Mouse (Mus musculus) left cerebral cortex, postnatal 25 days (tissue): ENCODE results near the gene Vac14. TPM values are rescaled to one million over a fixed set of nuclear protein-coding genes. Genes with fewer than 3 reads are reported as not detected.

Source experiments
- DNase-seq, 2 experiments: peaks; one replicate each; pipeline ENCODE4 v3.0.0; 2022; ENCODE audit warnings: low spot score in 2 of 2, mixed read lengths in 1 of 2
- intact Hi-C: fragments of 180-260 bp; cut with DNase I; formaldehyde crosslinking; loops from one replicate; pipeline ENCODE4 v1.15.1; 2025
- total RNA-seq, 2 experiments: library from RNA; stranded (reverse); gene quantifications; 2 replicates each; pipeline ENCODE4 v1.2.3; 2021

Gene Vac14
- total RNA-seq, 2 experiments from 2014 or later = 21.0 to 23.4 TPM

DNA sequence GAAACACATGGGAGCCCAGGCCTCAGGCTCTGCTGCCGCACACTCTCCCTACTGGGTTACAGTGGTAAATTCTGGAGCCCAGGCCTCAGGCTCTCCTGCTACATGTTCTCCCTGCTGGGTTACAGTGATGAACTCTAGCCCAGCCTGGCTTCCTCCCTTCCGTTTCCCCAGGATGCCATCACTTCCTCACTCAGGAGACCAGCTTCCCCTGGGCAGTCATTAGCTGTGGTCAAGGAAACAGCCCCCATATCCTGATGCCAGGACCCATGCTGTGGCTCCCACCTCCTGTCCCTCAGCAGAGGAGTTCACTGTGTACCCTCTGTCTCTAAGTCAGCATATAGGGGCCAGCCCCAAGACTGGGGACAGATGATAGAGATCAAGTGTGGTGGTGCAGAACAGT is 53.7 kb downstream of the Vac14 start:
- intact Hi-C loops = no loop called here
- no peak for DNase-seq

DNA sequence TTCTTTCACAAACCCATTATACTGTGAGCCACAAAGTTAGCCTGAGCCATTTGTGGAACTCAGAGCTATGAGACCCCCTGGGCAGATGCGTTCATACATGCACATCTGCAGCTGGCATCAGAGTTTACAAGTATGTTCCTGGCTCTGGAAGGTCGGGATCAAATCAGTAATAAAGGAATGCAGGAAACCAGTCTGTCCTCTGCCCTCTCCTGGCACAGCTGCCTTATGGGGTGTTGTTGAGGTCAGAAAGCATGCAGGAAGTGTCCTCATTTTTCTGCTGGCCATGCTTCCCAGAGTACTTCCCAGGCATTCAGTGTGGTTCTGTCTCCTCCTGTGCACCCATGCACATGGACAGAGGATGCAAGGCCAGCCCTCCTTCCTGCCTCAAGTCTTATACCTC is 54.8 kb downstream of the Vac14 start:
- intact Hi-C loops = no loop called here
- no peak for DNase-seq

DNA sequence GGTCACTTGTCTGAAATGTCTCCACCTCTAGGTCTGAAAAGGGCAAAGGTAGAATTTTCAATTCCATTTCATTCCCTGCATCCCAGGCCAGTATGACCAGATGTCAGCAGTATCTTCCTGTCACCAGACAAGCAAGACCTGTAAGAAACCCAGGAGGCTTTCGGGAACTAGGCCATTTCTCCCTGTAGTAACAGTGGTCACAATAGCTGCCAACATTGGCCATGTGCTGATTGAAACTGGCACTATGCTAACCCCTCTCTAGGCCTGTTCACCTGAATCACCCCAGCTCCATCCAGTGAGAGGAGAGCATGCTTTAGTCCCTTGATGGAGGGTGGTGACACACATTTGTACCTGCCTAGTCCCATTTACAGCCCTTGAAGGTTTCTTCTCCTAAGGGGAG is 56.2 kb downstream of the Vac14 start:
- DNase-seq = no peak
- intact Hi-C loops = no loop called here

DNA sequence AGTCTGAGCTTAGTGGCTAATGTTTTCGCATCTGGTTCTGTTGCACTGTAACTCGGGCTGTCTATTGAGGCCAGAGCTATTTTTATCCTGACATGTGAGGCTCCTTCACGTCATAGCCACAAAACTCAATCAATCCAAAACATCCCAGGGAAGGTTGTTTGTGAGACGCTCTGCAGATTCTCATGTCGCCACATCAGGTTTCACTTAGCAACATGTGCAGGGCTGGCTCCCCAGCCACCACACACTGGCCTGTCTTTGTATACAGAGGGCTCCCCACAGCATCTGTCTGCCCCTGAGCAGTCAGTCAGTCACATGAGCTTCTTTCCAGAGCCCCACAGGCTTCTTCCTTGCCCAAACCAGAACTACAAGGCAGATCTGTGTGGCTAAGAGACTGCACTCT is 58.3 kb downstream of the Vac14 start:
- DNase-seq = no peak
- intact Hi-C loops = no loop called here

DNA sequence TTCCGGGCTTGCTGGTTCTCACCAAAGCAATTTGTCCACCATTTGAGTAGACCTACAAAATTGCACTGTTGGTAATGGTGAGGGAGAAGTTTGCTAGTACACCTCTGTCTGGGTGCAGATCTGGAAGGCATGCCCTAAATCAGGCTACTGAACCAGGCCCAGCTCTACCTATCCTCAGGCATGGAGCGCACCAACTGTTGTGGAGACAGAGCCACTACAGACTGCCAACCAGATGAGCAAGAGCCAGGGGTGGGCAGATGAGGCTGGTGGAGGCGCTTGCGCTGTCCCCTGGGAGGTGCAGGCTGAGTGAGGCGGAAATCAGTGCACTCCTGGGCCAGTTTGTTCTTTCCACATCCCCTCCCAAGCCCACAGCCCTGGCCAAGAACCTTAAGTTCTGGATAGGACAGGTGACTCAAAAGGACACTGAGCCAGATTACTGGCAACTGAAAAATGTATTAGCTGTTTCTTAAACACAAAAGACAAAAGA is 58.8 kb downstream of the Vac14 start:
- intact Hi-C loops = no loop called here
- DNase-seq = no peak

DNA sequence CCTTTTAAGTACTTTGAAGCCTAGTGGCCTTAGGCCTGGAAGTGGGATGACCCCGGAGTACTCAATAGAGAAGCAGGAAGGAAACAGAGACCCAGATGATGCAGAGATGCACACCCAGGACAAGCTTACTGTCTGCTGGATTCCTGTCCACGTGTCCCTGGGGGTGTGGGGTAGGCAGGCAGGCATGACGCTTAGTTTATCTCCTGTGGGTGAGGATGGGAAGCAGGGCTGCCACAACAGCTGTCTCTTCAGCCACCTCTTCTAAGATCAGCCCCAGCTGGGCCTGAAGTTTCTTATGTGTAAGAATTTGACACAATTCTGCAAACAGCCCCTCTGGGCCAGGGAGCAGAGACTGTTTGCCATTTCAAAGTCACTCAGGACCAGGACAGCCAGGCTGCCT is 60.6 kb downstream of the Vac14 start:
- DNase-seq = peak in 1 of 2 experiments; percentile 74
- intact Hi-C loops = no loop called here

DNA sequence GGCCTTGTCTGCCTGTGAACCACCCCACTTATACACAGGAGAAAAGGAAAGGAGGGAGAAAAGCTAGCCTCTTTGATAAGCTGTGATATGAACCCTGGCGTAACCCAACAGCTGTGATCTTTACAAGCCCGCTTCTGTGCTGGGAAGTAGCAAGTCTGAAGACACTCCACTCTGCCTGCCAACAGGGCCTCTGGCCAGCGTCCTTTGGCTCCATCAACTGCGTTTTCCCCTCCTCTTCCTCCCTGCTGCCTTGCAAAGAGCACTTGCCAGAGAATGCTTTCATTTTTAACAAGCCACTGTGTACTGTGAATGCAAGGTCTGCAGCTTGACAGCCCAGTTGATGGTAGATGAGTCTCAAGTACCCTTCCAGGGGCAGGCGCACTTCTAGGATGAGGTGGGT is 69.3 kb downstream of the Vac14 start:
- peak in 1 of 2 experiments; percentile 73 for DNase-seq
- intact Hi-C loops = no loop called here

DNA sequence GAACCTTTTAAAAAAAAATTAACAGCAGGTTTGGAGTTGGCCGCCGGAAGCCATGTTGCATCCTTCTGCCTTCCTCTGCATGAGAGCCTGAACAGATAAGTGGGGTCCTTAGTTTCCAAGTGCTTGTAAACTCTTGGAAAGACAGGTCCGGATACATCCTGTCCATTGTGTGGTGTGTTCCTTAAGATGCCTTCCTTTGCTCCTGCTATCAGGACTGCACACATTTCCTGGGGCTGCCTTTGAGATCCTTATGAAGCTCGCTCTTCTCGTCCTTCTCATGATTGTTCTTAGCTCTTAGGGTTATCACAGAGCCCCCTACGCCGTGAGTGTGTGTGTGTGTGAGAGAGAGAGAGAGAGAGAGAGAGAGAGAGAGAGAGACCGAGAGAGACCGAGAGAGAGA is 71.6 kb downstream of the Vac14 start:
- no peak for DNase-seq
- intact Hi-C loops = no loop called here

DNA sequence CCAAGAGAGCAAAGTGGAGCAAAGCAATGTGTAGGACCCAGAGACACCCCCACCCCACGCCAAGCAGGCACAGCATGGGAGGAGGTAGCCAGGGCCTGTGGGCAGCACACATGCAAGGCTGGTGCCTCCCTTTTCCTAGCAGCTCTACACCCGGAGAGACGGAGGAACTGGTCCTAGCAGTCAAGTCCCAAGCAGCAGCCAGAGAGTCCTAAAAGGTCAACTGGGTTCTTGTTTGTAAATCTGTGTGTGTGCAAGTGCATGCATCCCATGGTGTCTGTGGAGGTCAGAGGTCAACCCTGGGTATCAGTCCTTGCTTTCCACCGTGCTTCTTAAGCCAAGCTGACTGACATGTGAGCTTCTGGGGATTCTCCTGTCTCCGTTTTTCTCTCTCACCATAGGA is 75.8 kb downstream of the Vac14 start:
- DNase-seq = no peak
- intact Hi-C loops = no loop called here

DNA sequence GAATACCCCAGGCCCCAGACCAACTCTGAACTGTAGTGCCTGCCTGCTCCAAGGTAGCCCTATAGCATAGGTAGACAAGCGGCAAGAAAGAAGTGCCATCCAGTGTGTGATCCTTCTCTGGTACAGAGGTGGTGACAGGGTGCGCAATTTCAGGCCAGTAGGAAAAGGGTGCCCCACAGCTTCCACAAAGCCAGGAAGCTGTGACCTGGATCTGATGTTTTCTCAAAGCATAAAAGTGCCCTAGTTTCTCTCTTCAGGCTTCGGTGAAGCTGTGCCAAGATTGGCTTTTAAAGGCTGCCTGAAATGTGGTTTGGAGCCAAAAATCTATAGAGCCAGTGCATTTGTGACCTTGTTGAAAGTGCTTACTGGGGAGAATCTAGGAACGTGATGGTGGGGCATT is 76.4 kb downstream of the Vac14 start:
- DNase-seq = peak in 1 of 2 experiments; percentile 39
- intact Hi-C loops = no loop called here

DNA sequence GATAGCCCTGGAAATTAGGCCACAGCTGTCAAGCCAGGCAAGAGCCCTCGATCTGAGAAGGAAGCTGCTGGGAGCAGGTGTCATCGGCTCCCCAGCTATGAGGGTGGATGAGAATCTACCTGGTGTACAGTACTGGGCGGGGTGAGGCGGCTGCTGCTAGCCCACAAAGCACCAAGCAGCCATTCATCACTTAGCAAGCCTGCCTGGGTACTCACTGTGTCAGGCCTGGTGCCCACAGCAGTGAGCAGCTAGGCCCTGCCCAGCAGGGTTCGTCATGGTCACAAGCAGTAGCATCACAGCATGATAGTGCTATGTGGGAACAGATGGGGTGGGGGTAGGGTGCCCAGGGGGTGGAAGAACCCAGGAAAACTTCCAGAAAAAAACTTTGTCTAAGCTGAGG is 77.0 kb downstream of the Vac14 start:
- intact Hi-C loops = no loop called here

DNA sequence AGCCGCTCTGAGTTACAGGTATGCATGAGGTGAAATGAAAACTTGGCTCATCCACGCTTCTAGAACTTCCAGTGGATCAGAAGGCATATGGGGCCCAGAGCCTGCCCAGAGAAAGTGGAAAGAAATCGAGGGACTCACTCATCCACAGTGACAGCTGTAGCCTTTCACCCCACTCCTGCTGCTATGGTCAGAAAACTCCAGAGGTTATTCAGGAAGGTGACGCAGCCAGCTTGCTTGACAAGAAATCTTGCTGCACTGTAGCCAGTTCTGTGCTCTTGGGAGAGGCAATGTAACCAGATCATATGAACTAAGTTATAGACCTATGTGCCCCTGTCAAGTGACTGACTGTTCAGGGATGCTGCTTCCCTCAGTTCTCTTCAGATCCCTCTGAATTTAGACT is 77.7 kb downstream of the Vac14 start:
- intact Hi-C loops = no loop called here
- no peak for DNase-seq

More for the DNA sequence above, 77.0 kb downstream of the Vac14 start:
- DNase-seq = peak in 1 of 2 experiments; percentile 65

DNA sequence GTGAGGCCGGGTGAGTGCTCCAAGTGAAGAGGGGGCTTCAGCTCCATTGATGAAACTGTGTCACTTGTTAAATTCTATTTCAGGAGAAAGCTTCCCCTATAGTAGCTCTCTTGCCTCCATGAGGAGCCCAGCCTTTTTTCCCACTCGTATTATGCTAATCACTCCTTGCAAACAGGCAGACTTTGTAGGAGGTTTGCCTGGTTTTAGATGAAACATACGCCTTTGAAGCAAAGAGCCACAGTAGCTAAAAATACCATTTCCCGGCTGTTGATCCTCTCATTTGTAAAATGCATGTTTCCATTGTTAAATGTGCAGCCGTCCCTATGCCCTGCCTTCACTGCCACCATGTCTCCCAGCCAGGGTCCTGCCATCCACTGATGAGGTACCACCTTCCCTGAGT is 79.2 kb downstream of the Vac14 start:
- intact Hi-C loops = no loop called here
- DNase-seq = peak in 1 of 2 experiments; percentile 89

DNA sequence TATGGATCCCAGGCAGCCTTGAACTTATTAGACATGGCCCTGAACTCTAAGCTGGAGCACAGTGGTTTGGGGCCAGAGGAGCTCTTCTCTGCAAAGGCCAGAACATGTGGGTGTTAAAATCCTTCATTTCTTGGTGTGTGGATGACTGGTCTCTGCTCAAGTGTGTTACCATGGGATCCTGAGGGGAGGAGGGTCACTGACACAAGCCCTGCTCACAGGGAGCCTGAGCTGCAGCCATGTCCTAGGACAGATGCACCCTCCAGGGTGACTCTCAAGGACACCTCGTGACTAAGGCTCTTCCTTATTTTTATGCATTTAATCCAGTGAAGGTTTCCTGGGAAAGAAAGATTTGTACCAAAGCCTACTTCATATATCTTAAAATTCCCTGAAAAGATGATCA is 79.7 kb downstream of the Vac14 start:
- DNase-seq = no peak
- intact Hi-C loops = no loop called here

DNA sequence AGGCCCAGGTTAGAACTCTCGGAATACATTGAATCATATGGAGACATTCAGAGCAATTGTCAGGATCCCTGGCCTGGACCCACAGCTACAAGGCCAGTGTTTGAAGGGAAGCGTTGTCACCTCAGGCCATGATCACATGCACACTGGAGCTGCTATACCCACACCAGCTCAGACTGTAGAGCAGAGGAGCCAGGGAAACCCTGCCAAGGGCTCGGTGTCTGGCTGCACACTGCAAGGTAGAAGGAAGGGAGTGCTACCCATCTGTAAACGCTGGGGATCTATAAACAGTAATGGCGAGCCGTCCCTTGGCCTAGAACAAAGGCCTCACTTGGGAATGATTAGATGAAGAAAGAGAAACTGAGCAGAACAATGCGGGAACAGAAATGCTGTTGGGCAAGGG is 81.1 kb downstream of the Vac14 start:
- DNase-seq = no peak
- intact Hi-C loops = no loop called here

DNA sequence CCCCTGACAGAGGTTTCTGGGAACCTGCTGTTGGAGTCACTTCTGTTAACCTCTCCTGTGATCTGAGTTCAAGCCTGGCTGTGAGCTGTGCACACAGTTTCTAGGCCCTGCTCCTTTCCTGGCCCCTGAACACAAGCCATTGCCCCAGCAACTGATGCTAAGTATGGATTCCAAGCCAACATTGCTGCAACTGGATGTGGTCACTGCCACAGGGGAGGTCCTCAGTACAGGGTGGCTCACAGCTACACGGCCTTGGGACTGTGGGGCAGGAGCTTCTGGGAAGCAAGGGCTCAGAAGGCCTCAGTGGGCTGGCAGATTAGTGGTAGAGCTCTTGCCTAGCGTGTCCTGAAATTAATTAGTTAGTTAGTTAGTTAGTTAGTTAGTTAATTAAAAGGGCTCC is 82.2 kb downstream of the Vac14 start:
- no peak for DNase-seq
- intact Hi-C loops = no loop called here

DNA sequence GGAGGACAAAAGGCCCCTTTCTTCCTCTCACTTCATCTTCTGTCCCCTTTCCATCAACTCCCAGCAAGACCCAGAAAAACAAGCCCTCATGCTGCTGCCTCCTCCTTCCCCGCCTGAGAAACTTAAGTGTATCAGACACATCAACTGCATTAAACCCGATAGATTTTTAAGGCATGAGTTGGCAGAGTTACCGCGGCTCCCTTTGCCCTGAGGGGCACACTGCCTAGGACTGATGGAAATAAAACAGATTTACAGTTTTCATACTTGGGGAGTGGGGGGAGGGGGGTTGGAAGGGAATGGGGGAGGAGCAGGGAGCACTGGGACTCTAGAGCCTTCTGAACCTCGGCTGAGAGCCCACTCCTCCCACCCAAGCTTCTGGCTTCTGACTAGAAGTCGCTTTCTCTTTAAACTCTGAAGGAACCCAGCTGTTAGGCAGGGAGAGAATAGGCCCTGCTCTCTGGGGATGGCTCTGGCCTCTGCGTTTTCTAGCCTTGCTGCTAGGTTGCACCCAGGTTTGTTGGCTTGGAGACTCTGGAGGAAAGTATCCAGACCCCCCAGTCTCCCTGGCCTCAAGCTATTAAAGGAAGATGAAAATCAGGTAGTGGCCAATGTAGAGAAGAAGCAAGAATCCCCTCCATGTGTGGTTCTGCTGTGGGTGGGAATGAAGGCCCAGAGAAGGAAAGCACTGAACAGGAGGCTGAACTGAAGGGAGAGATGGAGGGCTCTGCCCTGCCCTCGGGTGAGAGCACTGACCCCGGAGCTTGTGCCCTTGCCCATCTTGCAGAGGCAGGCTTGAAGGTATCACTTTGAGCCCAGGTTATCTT is 84.5 kb downstream of the Vac14 start:
- intact Hi-C loops = no loop called here
- DNase-seq = no peak

DNA sequence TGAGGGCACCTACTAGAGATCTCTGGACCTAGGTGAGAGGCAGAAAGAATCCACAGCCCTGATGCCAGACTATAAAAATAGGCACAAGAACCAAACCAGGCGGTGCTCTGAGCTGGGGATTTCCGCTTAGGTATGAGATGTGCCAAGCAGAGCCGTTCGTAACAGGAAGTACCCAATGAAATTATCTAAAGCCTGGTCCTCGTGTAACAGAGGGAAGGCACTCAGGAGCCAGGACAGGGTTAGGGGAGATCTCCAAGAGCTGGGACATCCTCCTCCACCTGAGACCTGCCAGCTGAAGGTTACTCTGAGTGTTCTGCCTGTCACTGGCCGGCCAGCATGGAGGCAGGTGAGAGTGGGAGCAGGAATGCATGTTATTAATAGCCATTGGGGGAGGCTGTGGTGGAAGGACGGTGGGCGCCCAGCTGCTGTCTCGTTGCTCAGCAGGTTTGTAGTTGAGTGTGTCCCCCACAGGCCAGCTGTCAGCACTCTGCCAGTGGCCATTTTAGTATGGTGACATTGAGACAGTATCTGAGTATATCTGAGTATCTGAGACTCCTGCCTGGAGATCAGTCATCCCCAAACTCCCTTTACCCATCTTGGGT is 85.2 kb downstream of the Vac14 start:
- no peak for DNase-seq
- intact Hi-C loops = no loop called here

DNA sequence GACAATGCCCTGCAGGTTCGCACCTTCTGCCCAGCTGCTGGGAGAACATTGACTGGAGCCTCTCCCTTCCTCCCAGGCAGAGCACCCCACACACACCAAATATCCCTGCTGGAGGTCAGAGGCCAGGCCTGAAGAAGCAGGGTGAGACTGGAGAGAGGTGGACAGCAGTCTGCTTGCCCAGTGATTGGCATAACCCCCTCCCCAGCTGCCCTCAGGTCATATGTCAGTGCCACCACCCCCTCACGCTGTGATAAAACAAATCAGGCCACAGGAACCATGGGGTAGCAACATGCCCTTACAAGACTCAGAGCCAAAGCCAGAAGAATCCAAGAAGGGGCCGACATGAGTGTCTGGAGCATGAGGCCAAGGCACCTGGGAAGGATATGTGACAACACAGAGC is 85.7 kb downstream of the Vac14 start:
- no peak for DNase-seq
- intact Hi-C loops = no loop called here

DNA sequence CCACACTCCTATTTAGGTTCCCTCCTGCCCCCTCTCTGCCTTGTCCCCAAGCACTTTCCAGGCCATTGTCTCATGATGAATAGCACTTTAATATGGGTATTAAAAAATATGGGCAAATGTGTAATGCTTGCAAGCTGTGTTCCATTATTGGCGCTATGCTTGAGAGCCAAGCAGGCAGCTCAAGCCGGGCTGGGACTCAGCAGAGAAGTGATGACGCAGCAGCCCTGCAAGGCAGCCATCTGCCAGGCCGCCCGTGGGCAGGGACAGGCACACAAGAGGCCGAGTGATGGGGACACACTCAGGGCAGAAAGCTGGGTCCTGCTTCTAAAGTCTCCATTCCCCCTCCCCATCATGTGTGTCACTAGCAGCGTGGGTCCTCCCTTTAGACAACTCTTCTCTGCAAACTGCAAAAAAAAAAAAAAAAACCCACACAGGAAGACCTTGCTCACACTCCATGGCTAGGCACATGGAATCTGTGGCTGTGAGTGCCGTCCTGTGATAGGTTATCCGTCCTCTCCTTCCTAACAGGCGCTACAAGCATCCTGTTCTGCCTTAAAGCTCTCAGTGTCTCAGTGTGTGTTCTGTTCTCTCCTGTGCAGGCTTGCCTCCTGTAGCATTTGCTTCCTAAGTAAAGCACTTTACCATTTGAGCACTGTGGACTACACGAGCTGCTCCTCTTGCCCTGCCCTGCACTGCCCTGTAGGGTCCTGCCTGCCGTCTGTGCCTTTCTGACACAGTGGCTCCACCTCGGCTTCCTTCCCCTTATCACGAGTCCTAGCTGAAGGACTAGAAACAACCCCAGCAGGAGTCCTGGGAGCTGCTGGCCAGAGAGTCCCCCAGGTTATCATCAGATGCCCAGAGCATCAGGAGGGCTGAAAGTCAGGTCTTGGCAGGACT is 87.3 kb downstream of the Vac14 start:
- DNase-seq = peak in 1 of 2 experiments; percentile 70
- intact Hi-C loops = no loop called here
